Mouse (Mus musculus) 416B (cell line): ENCODE results near the gene Zgpat.

Source experiments
- DNase-seq: peaks from one replicate; pipeline ENCODE4 v3.0.0; 2011; ENCODE audit warnings: low read depth

The Zgpat gene

DNA sequence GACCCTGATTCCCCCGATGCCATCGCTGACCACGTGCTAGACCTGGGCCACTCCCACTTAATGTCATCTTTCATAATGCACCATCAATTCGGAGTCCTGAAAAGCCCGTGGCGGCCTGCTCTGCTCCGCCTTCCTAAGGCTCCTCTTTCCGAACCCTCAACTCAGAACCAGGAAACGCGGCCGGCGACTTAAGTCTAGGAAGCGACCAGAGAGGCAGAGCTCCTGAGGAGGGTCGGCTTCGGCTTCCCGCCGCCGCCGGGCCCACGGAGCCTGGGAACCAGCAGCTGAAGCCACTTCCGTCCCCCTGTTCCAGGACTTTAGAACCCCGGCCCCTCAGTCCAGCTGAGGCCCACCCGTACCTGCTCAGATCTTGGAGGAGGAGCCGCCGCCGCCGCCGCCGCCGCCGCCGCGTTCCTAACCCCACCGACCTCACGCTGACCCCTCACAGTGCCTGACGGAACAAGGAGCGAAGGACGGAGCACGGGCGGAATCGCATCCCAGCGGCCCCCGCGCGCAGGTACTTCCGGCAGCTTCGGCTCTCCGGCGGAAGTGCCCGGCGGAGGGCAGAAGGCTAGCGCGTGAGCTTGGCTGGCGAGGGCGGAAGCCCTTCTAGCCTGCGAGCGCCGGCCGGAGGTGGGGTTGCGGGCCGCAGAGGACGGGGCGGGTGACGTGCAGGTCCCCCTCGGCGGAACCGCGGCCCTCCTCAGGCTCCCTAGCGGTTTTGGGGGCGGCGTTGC, at the start of gene Zgpat, which contains the start of gene Arfrp1:
TSS of gene Zgpat (plus strand) at position 69 of the 737 bp plus-strand sequence.
TSS of gene Arfrp1 (minus strand) at position 545 of the 737 bp plus-strand sequence.
- peak; percentile 93 for DNase-seq

DNA sequence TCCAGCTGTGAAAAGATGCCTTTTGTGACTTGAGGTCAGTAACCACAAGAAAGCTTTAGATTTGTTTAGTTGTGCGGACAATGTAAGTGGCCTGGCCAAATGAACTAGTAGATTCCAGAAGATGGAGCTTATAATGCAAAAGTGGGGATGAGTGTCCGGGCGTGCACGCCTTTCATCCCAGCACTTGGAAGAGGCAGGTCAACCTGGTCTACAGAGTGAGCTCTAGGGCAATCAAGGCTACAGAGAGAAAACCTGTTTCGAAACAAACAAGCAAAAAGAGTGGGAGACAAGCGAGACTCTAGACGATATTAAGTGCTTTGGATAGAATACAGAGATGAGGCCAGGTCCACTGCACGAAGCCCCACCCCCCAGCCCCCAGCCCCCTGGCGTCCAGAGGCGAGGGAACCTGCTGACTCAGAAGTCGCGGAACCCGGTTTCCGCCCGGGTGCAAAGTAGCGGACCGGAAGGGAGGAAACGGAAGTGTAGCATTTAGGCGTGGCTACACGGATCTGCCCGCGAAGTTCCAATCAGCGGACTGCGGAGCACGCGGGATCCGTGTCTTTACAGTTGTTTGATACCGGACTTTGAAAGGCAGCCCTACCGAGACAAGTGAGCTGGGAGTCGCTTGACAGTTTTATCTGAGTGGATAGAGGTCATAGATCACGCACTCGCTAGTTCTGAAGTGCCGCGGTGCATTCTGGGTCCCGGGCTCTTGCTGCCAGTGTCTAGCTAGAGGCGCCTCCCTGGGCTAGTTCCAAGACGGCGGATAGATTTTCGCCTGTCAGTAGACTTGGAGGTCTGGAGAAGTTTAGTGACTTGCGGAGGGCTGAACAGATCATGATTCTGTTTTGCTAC, 45.3 kb upstream of the Zgpat start, which contains the start of gene Rtel1:
TSS of gene Rtel1 (plus strand) at position 492 of the 855 bp plus-strand sequence.
- DNase-seq, result peak; percentile 90

DNA sequence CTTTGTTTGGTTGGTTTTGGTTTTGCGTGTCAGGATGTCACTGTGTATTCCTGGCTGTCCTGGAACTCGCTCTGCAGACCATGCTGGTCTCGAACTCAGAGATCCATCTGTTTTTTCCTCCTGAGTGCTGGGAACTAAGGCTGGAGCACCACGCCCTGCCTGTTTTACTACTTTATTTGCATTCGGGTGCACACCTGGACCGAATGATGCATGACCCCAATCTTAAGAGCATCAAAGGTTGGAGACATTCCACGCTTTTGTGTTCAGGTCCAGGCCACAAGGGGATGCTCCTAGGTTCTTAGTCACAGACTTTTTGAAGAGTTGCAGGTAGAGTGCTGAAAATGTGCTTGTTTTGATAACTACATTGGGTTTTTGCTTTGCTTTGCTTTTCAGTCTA, 44.6 kb upstream of the Zgpat start:
- no peak for DNase-seq

DNA sequence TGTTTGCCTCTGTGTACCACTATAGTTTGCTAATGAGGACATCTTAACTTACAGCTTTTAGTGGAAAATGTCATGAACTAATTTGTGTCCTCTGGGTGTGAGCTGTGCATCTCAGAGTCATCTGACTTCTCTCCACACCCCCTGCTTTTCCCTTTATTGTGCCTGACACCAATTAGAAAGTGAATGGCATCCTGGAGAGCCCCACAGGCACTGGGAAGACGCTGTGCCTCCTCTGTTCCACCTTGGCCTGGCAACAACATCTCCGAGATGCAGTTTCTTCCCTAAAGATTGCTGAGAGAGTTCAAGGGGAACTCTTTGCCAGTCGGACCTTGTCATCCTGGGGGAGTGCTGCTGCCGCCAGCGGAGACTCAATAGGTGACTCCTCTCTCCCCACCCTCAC, 42.6 kb upstream of the Zgpat start:
- no peak for DNase-seq

- DNase-seq, result peak; percentile 13
Observed at GRCm38 (mm10) chr2:181326098-181326497, 38.6 kb upstream of the Zgpat start.

- no peak for DNase-seq
Observed at GRCm38 (mm10) chr2:181332542-181332941, 32.2 kb upstream of the Zgpat start.

DNA sequence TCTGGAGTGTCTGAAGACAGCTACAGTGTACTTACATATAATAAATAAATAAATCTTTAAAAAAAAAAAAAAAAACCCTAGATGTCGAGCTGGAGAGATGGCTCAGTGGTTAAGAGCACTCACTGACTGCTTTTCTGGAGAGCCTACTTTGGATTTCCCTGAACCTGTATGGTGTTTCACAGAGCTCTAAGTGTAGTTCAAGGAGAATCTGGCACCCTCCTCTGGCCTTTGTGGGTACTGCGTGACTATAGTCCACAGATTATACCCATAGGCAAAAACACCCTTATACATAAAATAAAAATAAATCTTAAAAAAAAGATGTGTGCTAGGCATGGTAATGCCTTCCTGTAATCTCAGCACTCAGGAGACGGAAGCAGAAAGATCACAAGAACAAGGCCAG, 30.7 kb upstream of the Zgpat start:
- DNase-seq, result peak; percentile 73

DNA sequence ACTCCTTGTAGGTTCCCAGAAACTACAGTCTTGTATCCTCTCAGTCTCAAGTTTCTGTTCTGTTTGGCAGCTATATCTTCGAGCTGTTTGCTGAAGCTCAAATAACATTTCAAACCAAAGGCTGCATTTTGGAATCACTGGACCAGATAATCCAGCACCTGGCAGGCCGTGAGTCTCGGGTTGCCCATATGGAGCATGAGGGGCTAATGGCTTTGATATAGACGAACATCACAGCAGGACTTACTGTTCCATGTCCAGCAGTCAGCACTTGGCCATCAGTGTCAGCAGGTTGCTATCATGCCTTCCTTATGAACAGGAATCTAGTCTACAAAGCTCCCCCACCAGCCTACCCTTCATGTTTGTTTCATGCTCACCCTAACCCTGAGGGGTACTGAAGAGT, 24.3 kb upstream of the Zgpat start:
- no peak for DNase-seq

- DNase-seq, result no peak
Observed at GRCm38 (mm10) chr2:181342766-181343165, 22.0 kb upstream of the Zgpat start.

GRCm38 (mm10) chr2:181356780-181357179, 7.9 kb upstream of the Zgpat start:
- DNase-seq, result no peak

DNA sequence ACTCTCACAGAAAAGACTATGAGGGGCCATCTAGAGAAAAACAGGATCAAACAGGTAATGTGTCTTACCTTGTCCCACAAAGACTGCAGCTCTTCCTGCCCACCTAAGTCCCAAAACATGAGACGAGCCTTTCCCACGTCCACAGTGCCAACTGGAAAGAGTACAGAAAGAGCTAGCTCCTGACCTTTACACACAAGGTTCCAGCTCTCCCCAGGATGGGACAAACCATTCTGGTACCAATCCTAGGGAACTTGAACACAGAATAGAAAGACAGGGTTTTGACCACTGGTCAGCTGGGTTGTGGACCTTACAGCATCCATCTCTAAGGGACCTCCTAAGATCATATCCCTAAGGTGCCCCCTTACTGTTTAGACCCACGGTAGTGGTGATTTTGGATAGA, 782 bp upstream of the Zgpat start:
- DNase-seq, result no peak

DNA sequence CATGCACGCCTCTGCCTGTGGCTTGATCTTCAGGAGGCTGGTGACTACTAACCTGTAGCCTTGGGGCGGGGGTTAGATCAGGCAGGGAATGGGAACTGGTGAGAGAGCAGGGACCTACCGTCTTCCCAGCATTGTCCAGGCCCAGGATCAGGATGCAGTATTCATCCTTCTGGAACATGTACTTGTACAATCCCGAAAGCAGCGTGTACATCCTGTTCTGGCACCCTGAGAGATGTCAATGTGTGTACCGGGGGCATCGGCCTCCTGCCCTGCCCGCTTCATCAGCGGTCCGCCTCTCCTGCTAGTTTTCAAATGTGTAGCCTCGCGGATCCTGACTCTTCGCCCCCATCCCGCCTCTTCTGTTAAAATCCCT, 255 bp upstream of the Zgpat start:
- peak; percentile 15 for DNase-seq

GRCm38 (mm10) chr2:181365655-181366075, 937 bp downstream of the Zgpat start:
- no peak for DNase-seq

DNA sequence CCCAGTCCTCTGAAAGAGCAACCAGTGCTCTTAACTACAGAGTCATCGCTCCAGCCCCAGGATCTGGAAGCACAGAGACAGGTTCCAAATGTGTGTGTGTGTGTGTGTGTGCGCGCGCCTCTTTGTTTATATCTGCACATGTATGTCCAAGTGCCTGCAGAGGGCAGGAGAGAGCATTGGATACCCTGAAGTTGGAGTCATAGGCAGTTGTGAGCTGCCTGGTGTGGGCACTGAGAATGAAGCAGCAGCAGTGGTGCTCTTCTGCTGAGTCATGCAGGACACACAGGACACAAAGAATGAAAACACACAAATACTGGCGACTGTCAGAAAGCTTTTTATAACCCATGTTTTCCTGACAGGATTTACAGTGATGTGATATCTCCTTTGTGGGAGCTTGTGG, 5.3 kb downstream of the Zgpat start:
- DNase-seq, result peak; percentile 51

GRCm38 (mm10) chr2:181375787-181376186, 11.1 kb downstream of the Zgpat start:
- DNase-seq, result peak; percentile 72

GRCm38 (mm10) chr2:181377230-181377629, 12.5 kb downstream of the Zgpat start:
- peak; percentile 91 for DNase-seq

DNA sequence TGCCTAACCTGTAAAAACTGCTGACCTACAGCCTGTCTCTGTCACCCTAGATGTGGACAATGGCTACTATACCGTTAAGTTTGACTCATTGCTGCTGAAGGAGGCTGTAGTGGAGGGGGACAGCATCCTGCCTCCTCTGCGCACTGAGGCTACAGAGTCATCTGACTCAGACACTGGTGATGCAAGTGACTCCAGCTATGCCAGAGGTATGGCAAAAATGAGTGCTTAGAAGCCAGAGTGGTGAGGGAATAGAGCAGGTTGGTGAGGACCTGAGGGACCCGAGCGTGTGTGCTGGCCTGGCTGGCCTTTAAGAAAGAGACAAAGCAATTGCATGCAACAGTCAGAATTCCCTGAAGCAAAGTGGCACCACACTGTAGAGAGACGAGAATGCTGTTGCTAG, 14.0 kb downstream of the Zgpat start:
- DNase-seq, result peak; percentile 31

DNA sequence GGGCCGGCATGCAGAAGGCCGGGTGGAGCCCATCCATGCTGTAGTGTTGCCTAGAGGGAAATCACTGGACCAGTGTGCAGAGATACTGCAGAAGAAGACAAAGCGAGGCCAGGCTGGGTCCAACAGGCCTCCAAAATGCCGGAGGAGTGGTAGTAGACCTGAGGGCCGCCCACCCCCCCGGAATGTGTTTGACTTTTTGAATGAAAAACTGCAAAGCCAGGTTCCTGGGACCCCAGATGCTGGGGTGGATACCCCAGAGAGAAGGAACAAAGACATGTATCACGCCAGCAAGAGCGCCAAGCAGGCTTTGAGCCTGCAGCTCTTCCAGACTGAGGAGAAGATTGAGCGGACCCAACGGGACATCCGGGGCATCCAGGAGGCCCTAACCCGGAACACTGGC, 15.1 kb downstream of the Zgpat start, which contains the start of gene Lime1:
TSS of gene Lime1 (plus strand) at position 301 of the 400 bp plus-strand sequence.
- DNase-seq, result no peak

DNA sequence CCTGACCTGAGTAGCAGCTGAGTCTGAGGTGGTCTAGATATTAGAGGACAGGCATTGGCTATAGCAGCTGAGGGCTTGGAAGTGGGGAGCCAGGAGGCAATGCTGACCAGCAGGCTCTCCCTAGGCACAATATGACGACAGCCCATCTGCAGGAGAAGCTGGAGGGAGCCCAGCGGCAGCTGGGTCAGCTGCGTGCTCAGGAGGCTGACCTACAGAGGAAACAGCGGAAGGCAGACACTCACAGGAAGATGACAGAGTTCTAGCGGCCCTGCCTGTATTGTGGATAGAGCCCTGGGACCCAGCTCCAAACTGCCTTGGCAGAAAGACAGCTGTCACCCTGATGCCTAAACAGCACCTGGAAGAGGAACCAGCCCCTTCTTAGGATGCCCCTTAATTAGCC, 15.5 kb downstream of the Zgpat start:
- no peak for DNase-seq

GRCm38 (mm10) chr2:181381107-181381506, 16.4 kb downstream of the Zgpat start:
- no peak for DNase-seq

DNA sequence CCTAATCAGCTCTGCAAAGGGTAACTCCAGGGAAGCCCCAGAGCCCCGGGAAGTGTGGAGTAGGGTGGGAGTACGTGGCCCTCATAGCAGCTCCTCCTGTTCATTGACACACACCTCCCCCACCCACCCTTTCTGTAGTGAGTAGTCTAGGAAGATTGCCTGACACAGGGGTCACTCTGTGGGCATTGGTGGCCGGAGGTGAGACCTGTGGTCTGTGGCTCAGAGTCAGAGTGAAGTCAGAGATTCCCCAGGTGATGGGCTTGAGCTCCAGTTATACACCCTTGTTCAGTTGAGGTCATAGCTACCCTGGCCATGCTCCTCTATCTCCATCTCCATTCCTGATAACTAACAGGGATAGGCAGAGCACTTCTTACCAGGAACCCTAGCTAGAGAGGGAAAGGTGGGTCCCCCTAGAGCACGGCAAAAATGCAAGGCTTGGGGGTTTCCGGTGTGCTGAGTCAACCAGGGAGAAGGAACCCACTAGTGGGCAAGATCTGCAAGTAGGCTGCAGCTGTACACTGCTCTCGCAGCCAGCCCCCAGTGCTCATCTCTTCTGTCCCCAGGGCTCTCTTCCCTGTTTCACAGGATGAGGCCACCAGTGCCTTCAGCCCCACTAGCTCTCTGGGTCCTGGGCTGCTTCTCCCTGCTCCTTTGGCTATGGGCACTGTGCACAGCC, 17.0 kb downstream of the Zgpat start:
- DNase-seq, result no peak

DNA sequence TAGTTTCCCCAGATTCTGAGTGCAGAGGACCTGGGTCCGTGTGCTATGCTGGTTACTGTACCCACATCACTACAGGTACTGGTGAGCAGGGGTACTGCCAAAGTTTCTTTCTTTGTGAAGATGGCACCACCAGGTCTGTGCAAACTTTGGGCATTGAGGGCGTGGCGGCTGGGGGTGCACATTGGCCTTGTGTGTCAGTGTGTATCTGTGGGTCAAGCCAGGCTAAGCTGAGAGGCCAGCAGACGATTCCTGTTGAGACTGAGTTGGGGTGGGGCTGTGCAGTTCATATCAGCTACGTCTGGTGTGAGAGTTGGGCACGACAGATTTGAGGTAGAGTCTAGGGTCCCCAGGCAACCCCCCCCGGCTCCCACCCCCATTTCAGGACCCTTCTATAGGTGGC, 19.7 kb downstream of the Zgpat start:
- no peak for DNase-seq
